In the genomic region with DNA sequence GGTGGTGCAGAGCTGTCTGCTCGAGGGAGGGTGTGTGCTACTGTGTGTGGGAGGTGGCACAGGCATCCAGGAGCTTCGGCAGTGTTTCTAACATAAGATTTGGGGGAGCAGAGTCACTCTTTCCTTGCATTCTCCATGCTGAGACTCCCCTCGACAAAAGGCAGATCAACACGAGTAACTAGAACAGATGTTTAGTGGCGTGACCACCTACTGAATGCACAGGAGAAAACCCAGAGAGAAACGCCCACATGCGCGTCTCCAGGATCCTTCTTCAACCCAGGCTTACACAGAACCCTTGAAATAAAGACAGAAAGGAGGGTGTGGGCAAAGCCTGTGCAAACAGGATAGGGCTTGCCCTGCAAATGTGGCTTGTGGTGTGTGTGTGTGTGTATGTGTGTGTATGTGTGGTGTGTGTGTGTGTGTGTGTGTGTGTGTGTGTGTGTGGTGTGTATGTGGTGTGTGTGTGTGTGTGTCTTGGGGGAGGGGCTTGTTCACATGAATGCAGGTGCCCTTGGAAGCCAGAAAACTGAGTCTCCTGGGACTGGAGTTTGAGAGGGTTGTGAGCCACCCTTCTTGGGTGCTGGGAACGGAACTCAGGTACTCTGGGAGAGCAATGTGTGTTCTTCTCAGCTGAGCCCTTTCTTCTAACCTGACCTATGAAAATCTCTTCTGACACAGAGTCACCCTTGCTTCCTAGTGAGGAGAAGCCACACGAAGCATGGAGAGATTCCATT, we compare ENCODE assay signal across 16 mouse cellular contexts. TPM values are rescaled to one million over a fixed set of nuclear protein-coding genes. Genes with fewer than 3 reads are reported as not detected.
DNase-seq lines count a peak whose midpoint lies in the region; ATAC-seq lines count a peak whose summit lies in the region.
"Had no signal": no experiment of that assay in that cellular context is flagged by ENCODE, and none has a peak within 500 bp of the region (broad histone marks: within the 10 kb centered on the region; RNA-seq: fewer than 3 reads in every experiment).

No protein-coding gene starts in this region.

- no peak overlapping the region for H3K9ac ChIP-seq in liver, embryonic 12.5 days
- H3K9ac ChIP-seq: hindbrain, embryonic 12.5 days; limb, embryonic 13.5 days had no signal

- no peaks in the 10 kb centered on the region for H3K27me3 ChIP-seq in heart, embryonic 10.5 days (ENCODE audit: insufficient read depth, poor library complexity, severe bottlenecking)
- H3K27me3 ChIP-seq in liver, embryonic 12.5 days (replicated peaks), result no peaks in the 10 kb centered on the region
- H3K27me3 ChIP-seq: hindbrain, embryonic 12.5 days; limb, embryonic 13.5 days; Patski had no signal

- DNase-seq in heart, embryonic 10.5 days (ENCODE audit: low spot score), result peak; percentile 72
- no peak for DNase-seq in heart, postnatal 10 days
- DNase-seq in CD4-positive helper T cell, adult 2 months (ENCODE audit: low read depth, low spot score), result peak; percentile 70
- DNase-seq in right cerebral cortex, postnatal 10 days (ENCODE audit: low spot score in 2 of 2), result peak; percentile 58 to 72
- DNase-seq in kidney, adult 11 months, result no peak
- no peak for DNase-seq in gastrocnemius, postnatal 25 days
- DNase-seq: cerebellum, adult 8-10 months; gastrocnemius, postnatal 10 days; kidney, postnatal 10 days; lung, postnatal 14 days had no signal

- 74% methylated on average over 10 of the region's 10 CpGs for WGBS in heart, embryonic 10.5 days
- WGBS in liver, embryonic 12.5 days (ENCODE audit: insufficient replicate concordance), result 64% methylated on average over 10 of the region's 10 CpGs

- H3K4me2 ChIP-seq in liver, embryonic 12.5 days, result no peak overlapping the region
- H3K4me2 ChIP-seq: hindbrain, embryonic 12.5 days; limb, embryonic 13.5 days had no signal

- H3K4me1 ChIP-seq in heart, embryonic 10.5 days, result peaks cover 19% of the 10 kb centered on the region
- 0 out of 2 replicates have a peak, but pooled peaks cover 5% of the 10 kb centered on the region for H3K4me1 ChIP-seq in liver, embryonic 12.5 days

- H3K4me3 ChIP-seq in heart, embryonic 10.5 days, result no peak overlapping the region
- no peak overlapping the region for H3K4me3 ChIP-seq in liver, embryonic 12.5 days
- H3K4me3 ChIP-seq: hindbrain, embryonic 12.5 days; limb, embryonic 13.5 days had no signal

- peak; percentile 70 for ATAC-seq in frontal cortex, adult (ENCODE audit: low TSS enrichment)
- no peak for ATAC-seq in liver, embryonic 12.5 days
- ATAC-seq: Patski had no signal

- H3K9me3 ChIP-seq in heart, embryonic 10.5 days, result no peaks in the 10 kb centered on the region
- no peaks in the 10 kb centered on the region for H3K9me3 ChIP-seq in liver, embryonic 12.5 days (replicated peaks)
- H3K9me3 ChIP-seq: hindbrain, embryonic 12.5 days; limb, embryonic 13.5 days had no signal

- intact Hi-C loops in heart, postnatal 10 days (cut with DNase I), result loop anchor here (5.0 kb wide), 1 partner anchor 126 kb away; a partner anchor contains a TSS

- H3K27ac ChIP-seq in heart, embryonic 10.5 days, result no peak overlapping the region
- H3K27ac ChIP-seq in liver, embryonic 12.5 days, result no peak overlapping the region
- H3K27ac ChIP-seq: hindbrain, embryonic 12.5 days; limb, embryonic 13.5 days had no signal

- H3K36me3 ChIP-seq in heart, embryonic 10.5 days, result no peaks in the 10 kb centered on the region
- H3K36me3 ChIP-seq in liver, embryonic 12.5 days, result no peaks in the 10 kb centered on the region
- H3K36me3 ChIP-seq: hindbrain, embryonic 12.5 days; limb, embryonic 13.5 days had no signal

RNA-seq across cellular contexts. Expression of a gene that starts 7.3 kb away (rescaled TPM):
- 0.21 and 0.37 TPM in 2 replicates for polyA plus RNA-seq in heart, embryonic 10.5 days (2016; fragmentation: Nextera tagmentation; extraction: Ambion mirVana)
- under 1 TPM in 1 of 2 experiments, not detected in 1; 0.27 TPM for total RNA-seq in heart, postnatal 10 days (2021)
- polyA plus RNA-seq in liver, embryonic 12.5 days (2016; fragmentation: Nextera tagmentation; extraction: Ambion mirVana), result not detected in 2 replicates
- under 1 TPM in 1 of 2 experiments, not detected in 1; 0.33 TPM for total RNA-seq in gastrocnemius, postnatal 25 days (2021)
- total RNA-seq: adrenal gland, postnatal 4 days had no signal

Comparison
In these comparisons a context has a peak if more than half of its experiments do, and no peak if none do; other contexts are left out.
1. DNase-seq: peak in heart, embryonic 10.5 days (single experiment), CD4-positive helper T cell, adult 2 months (single experiment) and right cerebral cortex, postnatal 10 days (2 of 2); none in heart, postnatal 10 days (0 of 2), kidney, adult 11 months (single experiment) and gastrocnemius, postnatal 25 days (single experiment).